12 mouse cellular contexts compared by ENCODE assay signal in the genomic region with DNA sequence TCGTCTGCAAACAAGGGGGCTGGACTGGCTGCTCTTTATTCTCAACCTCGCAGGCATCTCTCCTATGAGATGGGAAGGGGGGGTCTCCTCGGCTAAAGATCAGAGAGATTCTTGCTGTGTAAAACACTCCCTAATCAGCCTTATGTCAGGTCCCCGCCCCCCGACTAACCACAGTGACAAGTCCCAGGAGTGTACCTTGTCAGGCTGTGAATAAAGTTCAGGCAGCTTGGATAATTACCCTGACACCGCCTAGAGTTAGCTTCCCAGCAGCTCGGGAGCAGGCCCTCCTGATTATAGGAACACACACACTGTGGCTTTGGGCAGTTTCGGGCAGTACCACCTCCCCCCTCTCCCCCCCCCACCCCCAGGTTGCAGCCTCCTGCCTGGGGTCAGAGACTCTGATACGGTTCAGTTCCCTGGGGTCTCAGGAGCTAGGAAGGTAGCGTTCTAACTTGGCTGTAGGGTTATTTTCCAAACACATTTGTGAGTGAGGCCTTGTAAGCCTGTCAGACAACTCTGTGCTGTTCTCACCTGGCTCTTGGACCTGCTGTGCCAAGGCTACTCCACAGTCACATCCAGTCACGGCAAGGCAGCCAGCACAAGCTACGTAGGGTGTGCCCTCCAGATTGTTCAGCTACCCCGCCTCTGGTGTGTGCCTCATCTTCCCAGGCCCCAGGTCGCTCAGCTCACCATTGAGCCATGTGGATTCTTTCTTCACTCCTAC.
DNase-seq lines count a peak whose midpoint lies in the region; ATAC-seq lines count a peak whose summit lies in the region.
"Had no signal": no experiment of that assay in that cellular context is flagged by ENCODE, and none has a peak within 500 bp of the region (broad histone marks: within the 10 kb centered on the region; RNA-seq: fewer than 3 reads in every experiment).

No protein-coding gene starts in this region.

- no peak overlapping the region; the same call in 1 of the 2 replicates for H3K9ac ChIP-seq in embryonic facial prominence, embryonic 11.5 days (replicated peaks; ENCODE audit: low read length)
- H3K9ac ChIP-seq in hindbrain, embryonic 15.5 days, result no peak overlapping the region
- no peak overlapping the region for H3K9ac ChIP-seq in midbrain, embryonic 13.5 days (replicated peaks)

- peaks cover 52% of the 10 kb centered on the region for H3K4me1 ChIP-seq in heart, embryonic 10.5 days
- peaks cover 8% of the 10 kb centered on the region for H3K4me1 ChIP-seq in embryonic facial prominence, embryonic 11.5 days (ENCODE audit: control insufficient read depth, insufficient read depth, low read length)
- H3K4me1 ChIP-seq in hindbrain, embryonic 15.5 days (replicated peaks), result peaks cover 47% of the 10 kb centered on the region
- peaks cover 50% of the 10 kb centered on the region for H3K4me1 ChIP-seq in midbrain, embryonic 13.5 days (replicated peaks)
- H3K4me1 ChIP-seq: megakaryocyte, embryonic 14.5 days had no signal

- peaks cover 14% of the 10 kb centered on the region; the same call in 1 of the 2 replicates for H3K27me3 ChIP-seq in heart, embryonic 10.5 days (ENCODE audit: insufficient read depth, poor library complexity, severe bottlenecking)
- no peaks in the 10 kb centered on the region for H3K27me3 ChIP-seq in embryonic facial prominence, embryonic 11.5 days (ENCODE audit: control insufficient read depth, insufficient read depth, low read length)
- H3K27me3 ChIP-seq in hindbrain, embryonic 15.5 days, result no peaks in the 10 kb centered on the region
- peaks cover 6% of the 10 kb centered on the region; the same call in 1 of the 2 replicates for H3K27me3 ChIP-seq in midbrain, embryonic 13.5 days

- H3K4me2 ChIP-seq in embryonic facial prominence, embryonic 11.5 days (ENCODE audit: low read depth, low read length), result no peak overlapping the region
- H3K4me2 ChIP-seq in hindbrain, embryonic 15.5 days, result no peak overlapping the region
- H3K4me2 ChIP-seq in midbrain, embryonic 13.5 days (replicated peaks), result no peak overlapping the region

- H3K9me3 ChIP-seq in heart, embryonic 10.5 days, result no peaks in the 10 kb centered on the region
- H3K9me3 ChIP-seq in embryonic facial prominence, embryonic 11.5 days (replicated peaks; ENCODE audit: control insufficient read depth, low read length), result no peaks in the 10 kb centered on the region
- no peaks in the 10 kb centered on the region for H3K9me3 ChIP-seq in hindbrain, embryonic 15.5 days
- no peaks in the 10 kb centered on the region for H3K9me3 ChIP-seq in midbrain, embryonic 13.5 days

- H3K27ac ChIP-seq in heart, embryonic 10.5 days, result peak overlapping the region; percentile 75
- no peak overlapping the region; the same call in 1 of the 2 replicates for H3K27ac ChIP-seq in embryonic facial prominence, embryonic 11.5 days (replicated peaks; ENCODE audit: low read depth, low read length)
- no peak overlapping the region for H3K27ac ChIP-seq in hindbrain, embryonic 15.5 days (replicated peaks)
- peak overlapping the region; percentile 35 for H3K27ac ChIP-seq in midbrain, embryonic 13.5 days

- DNase-seq in heart, embryonic 10.5 days (ENCODE audit: low spot score), result no peak
- DNase-seq in heart, adult 11 months, result no peak
- peak; percentile 71 for DNase-seq in embryonic facial prominence, embryonic 11.5 days (ENCODE audit: low spot score)
- no peak for DNase-seq in frontal cortex, adult 2 months (ENCODE audit: extremely low spot score in 1 of 2, low spot score in 1 of 2)
- no peak for DNase-seq in spleen, postnatal 36 days (ENCODE audit: low spot score in 2 of 2)
- no peak for DNase-seq in right cerebral cortex, adult 18-20 months
- DNase-seq: cerebellum, adult 11 months; heart, postnatal 10 days; left cerebral cortex, postnatal 4 days had no signal

- H3K4me3 ChIP-seq in heart, embryonic 10.5 days, result no peak overlapping the region
- H3K4me3 ChIP-seq in embryonic facial prominence, embryonic 11.5 days (ENCODE audit: low read depth, low read length), result no peak overlapping the region
- no peak overlapping the region for H3K4me3 ChIP-seq in hindbrain, embryonic 15.5 days
- no peak overlapping the region for H3K4me3 ChIP-seq in midbrain, embryonic 13.5 days (replicated peaks)
- H3K4me3 ChIP-seq: megakaryocyte, embryonic 14.5 days had no signal

- no peaks in the 10 kb centered on the region for H3K36me3 ChIP-seq in heart, embryonic 10.5 days
- no peaks in the 10 kb centered on the region for H3K36me3 ChIP-seq in embryonic facial prominence, embryonic 11.5 days (replicated peaks; ENCODE audit: control insufficient read depth, insufficient read depth, low read depth, low read length)
- H3K36me3 ChIP-seq in hindbrain, embryonic 15.5 days, result no peaks in the 10 kb centered on the region
- no peaks in the 10 kb centered on the region for H3K36me3 ChIP-seq in midbrain, embryonic 13.5 days

- peak; percentile 76 for ATAC-seq in embryonic facial prominence, embryonic 11.5 days (replicated peaks; ENCODE audit: insufficient number of reproducible peaks, low FRiP score, low TSS enrichment, low read depth)
- ATAC-seq in hindbrain, embryonic 15.5 days (ENCODE audit: low FRiP score, low read depth), result 0 out of 2 replicates have a peak, but pooled peaks have one; percentile 25
- ATAC-seq in midbrain, embryonic 13.5 days, result peak; percentile 70

- 23% methylated on average over 14 of the region's 14 CpGs for WGBS in heart, embryonic 10.5 days
- 22% methylated on average over 14 of the region's 14 CpGs for WGBS in embryonic facial prominence, embryonic 11.5 days
- WGBS in hindbrain, embryonic 15.5 days, result 26% methylated on average over 14 of the region's 14 CpGs
- WGBS in midbrain, embryonic 13.5 days, result 22% methylated on average over 14 of the region's 14 CpGs

Comparison
In these comparisons a context has a peak if more than half of its experiments do, and no peak if none do; other contexts are left out.
1. H3K27ac ChIP-seq: peak in heart, embryonic 10.5 days (single experiment) and midbrain, embryonic 13.5 days (single experiment); none in embryonic facial prominence, embryonic 11.5 days (single experiment) and hindbrain, embryonic 15.5 days (single experiment).
2. ATAC-seq: peak in every context shown above with its lines; median percentile 76 in embryonic facial prominence, embryonic 11.5 days; 70 in midbrain, embryonic 13.5 days; 25 in hindbrain, embryonic 15.5 days.